Mouse (Mus musculus): ENCODE measurements at regions not wholly inside any gene's neighbourhood (a gene's known extent, or its start where the extent isn't known, plus 50 kb on each side); places are given as distances from the start of the nearest gene placed in this dataset.

DNA sequence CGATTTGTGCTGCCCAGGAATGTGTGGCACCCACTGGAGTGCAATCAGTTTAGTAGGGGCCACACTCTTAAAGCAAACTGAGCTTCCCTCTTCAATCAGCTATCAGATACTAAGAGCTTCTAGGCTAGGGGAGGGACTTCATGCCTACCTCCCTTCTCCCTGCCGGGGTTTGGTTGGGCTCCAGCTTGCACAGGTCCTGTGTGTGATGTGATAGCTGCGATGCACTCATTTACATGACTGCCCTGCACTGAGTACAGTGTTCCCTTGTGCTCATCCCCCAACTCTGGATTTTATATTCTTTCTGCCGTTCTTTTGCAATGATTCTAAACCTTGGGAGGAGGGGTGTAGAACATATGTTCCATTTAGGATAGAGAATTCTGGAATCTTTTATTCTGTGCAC is 109.5 kb downstream of the Dact1 start:
- TF ChIP-seq GATA1 (IDR thresholded peaks at IDR 0.05; ENCODE audit: borderline replicate concordance, low read length) (no peak), FLI1 (IDR thresholded peaks at IDR 0.05; ENCODE audit: low read length) (no peak)
